Mouse (Mus musculus) megakaryocyte, adult 5-6 weeks (primary cell): ENCODE measurements around the gene Rabgap1l. TPM values are rescaled to one million over a fixed set of nuclear protein-coding genes. Genes with fewer than 3 reads are reported as not detected.

ENCODE experiments used
- ATAC-seq: 2 replicates; pipeline ENCODE4 v1.8.0; 2016; ENCODE audit warnings: mild to moderate bottlenecking, inconsistent platforms; ENCODE audit not compliant: poor library complexity, severe bottlenecking
- total RNA-seq, 2 experiments: library from RNA; stranded (forward) in 1 of 2; stranded (reverse) in 1 of 2; fragments of 153-499, 151-499 nt in 1 of 2; fragments of 221-1000, 200-1000 nt in 1 of 2; gene quantifications; 2 replicates each; pipeline versions ENCODE4 v1.2.3 to v1.2.4; 2015 to 2017

Gene Rabgap1l
- total RNA-seq, 2 experiments from 2014 or later = 60.8 to 99.5 TPM

DNA sequence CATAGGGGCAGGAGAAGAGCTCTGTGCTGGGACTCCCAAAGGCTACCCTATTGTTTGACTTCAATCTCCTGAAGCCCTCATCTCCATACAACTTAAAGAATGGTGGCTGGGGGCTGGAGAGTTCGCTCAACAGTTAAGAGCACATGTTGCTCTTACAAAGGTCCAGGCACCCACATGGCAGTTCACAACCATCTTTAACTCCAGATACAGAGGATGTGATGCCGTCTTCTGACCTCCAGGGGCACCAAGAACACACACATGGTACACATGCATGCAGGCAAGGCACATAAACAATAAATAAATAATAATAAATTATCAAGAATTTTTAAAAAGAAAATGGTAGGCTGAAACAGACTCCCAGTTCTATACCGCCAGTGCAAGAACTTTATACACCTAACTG lies 3.1 kb downstream of the Rabgap1l start:
- ATAC-seq = no peak

DNA sequence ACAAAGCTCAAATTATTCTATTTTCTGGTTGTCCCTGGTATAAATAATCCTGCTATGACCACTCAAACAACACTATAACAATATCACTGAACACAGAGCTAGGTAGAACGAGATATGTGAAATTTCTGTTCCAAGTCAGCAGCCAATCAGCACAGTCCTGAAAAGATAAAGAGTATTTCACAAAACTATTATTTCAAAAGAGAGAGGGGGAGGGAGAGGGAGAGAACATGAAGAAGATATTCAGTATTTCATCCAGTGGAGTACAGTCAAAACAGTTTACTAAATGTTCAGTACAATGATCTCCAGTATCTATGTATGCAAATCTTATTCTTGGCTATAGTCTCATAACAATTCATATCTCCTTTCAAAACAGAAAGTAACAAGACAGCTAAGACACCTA lies 5.1 kb downstream of the Rabgap1l start:
- no peak for ATAC-seq

DNA sequence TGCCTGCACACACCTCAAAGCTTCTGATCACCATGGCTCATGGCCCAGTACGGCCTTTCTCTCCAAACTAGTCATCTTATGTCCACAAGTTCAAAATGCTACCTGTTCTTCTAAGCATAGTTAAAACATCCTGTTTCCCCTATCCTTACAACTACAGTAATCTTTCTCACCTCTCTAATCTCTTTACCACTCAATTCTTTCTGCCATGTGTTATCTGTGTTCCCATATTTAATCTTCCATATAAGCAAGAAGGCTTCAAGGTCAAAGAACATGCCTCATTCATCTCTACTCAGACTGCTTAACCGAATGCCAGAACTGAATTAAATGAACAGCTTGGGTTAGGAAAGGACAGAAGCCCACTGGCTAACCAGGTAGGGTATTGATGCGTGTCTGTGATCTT lies 5.8 kb downstream of the Rabgap1l start:
- no peak for ATAC-seq

DNA sequence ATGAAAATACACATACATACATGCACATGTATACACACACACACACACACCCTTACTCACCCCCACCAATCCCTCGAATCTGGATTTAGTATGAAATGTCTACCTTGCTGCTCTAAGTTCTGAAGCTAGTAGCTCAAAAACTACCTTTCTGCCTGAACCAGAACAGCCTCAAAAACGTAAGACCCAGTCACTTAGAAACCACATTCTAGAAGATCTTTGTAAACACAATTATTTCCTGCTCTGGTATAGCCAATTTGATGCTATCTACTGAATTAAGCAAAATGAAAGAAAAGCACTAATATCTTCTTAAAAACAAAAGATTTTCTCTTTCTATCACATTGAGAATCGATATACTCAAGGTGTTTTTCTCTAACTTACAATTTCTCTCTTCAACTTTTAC lies 6.4 kb downstream of the Rabgap1l start:
- ATAC-seq = no peak

DNA sequence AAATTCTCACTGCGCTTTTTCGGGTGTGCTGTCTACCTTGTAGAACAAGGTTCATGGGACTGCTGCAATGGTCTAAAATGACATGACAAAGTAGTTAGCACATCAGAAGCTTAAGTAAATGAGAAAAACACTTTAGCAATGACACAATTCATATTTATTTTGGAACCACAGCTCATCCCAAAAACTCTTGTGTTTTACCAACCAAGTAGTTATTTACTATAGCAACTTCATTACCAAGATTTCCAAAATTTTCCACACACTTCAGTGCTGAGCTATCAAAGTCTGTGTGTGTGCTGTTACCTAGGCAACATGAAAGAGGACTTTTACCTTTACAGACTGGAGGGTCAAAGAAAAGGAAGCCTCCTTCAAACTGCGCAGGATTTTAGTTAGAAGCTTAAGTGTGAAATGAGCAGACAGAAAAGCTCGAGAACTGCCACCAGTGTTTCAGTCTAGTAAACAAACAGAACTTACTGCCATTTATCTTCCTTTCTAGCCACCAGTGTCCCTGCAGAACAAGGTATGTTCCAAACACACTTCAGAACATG lies 7.3 kb downstream of the Rabgap1l start:
- ATAC-seq = no peak

DNA sequence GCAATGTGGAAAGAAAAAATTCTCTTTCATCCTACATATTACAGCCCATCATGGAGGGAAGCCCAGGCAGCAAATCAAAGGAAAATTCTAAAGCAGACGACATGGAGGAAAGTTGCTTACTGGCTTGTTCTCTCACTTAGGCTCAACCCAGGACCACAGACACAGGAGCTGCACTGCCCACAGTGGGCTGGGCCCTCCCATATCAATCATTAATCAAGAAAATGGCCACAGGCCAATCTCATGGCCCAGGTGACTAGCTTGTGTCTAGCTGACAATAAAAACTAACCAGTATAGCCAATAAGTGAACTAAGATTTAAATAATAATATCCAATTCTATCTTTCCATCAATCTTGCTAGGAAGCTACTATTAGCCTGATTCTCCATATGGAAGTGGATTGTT lies 8.9 kb downstream of the Rabgap1l start:
- ATAC-seq = no peak

DNA sequence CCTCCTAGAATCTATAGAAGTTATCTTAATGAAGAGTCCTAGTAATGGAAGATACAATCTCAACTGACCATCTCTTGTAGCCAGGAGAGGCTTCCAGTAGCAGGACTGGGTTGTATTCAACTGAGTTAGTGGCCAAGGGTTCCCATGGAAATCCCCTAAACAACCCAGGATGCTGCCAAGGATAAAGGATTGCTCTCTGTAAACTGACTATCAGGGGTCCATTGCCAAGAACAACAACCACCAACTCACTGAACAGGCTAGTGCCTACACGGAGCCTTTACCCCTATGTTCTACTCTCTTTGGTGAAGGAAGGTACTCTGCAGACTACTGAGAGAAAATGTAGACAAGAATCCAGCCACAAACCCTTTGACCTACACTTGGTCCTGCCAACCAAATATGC lies 18.8 kb downstream of the Rabgap1l start:
- ATAC-seq = no peak

DNA sequence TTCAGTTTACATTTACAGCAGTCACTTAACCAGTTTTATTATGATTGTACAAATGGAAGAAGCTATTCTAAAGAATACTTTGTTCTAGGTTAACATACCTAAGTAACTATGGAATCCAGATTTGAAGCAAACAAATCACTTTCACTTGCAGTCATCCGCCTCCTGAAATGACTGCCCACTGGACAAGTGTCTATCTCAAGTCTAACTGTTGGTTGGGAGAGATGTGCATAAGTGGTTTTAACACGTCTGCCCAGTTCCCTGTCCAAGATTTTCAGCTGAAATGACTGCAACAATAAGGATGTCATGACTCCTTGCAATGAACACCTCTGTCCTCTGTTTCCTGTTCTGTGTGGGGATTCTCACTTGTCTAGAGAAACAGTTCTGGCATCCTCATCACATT lies 27.4 kb downstream of the Rabgap1l start:
- no peak for ATAC-seq

DNA sequence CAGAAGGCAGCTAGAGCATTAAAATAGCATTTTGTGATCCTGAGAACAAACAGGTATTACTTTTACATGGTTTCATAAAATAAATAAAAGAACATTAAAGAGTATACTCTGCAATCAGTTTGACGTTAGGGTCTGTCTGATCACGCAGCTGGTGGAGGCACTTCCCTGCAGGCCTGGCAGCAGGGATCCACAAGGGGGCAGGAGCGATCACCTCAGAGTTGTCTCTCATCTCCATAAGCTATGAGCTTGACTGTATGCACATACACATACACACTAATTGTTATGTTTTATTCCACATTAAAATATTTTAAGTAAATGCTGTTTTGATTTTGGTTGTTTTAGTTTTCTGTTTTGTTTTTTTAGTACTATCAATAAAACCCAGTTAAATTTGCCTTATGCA lies 34.8 kb downstream of the Rabgap1l start:
- peak; percentile 99 for ATAC-seq

DNA sequence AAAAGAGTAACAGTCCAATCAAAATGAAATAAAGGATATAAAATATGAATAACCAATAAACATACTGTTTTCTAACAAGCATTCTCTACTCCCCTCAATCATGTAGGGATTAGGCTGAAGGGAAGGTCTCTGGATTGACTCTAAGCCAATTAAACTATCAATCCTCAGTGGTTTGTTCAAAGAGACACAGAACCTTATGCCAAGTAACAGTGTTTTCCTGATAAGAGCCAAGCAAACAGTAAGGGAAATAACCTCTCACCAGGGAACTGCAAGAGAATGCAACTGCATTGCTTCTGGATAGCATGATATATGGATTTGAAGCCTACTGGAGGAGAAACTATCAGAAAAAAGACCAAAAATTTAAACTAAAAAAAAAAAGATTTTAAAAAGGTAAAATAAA lies 37.7 kb downstream of the Rabgap1l start:
- no peak for ATAC-seq

DNA sequence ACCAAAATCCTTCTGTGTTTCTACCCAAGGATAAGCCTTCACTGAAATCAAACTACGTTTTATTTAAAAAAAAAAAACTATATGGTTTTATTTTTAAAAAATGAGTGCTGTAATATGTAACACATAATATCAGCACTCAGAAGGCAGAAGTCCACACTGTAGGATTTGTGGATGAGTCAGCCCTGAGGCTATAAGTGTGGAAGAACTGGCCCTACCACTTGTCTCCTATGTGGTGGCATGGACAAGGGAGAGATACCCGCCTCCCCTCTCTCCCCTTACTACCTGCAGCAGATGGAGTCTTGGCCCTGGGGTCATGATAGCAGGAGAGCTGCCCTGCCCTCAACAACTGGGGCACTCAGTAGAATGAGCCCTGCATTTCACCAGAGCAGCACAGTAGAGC lies 42.4 kb downstream of the Rabgap1l start:
- ATAC-seq = no peak

DNA sequence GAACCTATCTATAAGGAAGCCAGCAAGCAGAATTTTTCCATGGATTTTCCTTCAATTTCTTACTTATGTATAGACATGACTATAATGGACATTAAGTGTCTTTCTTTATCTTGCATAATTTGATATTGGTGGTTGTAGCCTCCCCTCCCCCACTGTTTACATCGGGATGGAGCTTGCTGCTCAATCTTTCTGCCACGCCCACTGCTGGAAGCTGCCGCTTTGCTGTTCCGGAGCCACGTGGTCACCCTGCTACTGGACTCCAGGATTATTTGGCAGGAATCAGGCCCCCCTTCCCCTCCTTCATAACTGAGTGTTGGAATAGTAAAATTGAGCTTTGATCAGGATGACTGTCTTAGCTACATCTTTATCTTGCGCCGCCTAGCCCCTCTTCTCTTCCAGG lies 46.2 kb downstream of the Rabgap1l start:
- no peak for ATAC-seq

DNA sequence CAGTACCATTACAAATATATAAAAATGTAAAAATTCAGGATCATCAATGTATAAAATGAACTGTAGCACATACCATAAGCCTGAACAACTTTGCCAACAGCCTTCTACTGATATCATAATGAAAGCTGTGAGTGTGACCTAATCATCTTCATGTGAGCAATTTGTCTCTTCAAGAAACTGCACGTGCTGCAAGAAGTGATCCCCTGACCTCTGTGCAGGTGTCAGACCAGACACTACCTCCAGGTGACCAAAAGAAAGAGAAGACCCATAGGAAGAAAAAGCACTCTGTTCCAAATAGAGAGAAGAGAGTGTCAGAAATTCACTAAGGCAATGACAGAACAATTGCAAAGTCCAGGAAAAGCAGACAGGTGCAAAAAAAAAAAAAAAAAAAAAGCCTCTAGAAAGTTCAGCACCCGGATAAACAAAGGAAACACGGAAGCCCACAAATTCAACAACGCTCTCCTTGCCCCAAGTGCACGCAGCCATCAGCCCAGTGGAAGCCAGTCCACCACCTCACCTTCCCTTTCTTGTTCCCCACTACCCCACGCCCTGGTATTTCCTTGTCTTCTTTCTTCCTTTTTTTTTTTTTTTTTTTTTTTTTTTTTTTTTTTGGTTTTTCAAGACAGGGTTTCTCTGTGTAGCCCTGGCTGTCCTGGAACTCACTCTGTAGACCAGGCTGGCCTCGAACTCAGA lies 47.6 kb downstream of the Rabgap1l start:
- ATAC-seq = peak; percentile 54; the same call in 1 of the 2 replicates

DNA sequence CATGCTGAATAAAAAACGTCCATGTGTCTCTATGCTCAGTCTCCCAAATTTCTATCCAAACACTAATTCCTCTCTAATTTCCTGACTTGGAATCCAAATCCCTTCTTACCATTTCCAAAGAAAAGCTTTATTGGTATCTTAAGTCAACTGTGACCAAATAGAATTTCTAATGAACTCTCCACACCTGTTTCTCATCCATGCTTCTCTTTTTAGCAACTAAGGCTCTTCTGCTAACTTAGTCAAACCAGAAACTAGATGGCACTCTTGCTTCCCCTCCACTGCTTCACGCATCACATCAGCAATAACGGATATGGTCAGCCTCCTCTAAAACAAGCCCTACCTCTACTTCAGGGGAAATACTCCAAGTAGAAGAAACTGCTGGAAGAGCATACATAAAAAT lies 49.0 kb downstream of the Rabgap1l start:
- no peak; the same call in 1 of the 2 replicates for ATAC-seq

DNA sequence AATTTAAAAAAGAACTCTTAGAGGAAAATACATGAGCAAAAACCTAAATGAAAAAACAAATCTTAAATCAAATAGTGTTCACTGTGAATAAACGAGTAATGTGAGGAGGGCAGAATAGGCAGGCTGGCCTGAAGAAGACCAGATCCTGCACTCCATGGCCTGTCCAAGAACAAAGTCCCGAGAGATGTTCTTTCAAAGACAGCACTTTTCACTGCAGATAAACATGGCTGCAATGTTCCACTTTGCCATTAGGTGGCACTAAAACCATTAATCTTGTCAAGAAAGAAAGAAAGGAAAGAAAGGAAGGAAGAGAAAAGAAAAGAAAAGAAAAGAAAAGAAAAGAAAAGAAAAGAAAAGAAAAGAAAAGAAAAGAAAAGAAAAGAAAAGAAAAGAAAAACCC lies 49.8 kb downstream of the Rabgap1l start:
- ATAC-seq = peak; percentile 71

DNA sequence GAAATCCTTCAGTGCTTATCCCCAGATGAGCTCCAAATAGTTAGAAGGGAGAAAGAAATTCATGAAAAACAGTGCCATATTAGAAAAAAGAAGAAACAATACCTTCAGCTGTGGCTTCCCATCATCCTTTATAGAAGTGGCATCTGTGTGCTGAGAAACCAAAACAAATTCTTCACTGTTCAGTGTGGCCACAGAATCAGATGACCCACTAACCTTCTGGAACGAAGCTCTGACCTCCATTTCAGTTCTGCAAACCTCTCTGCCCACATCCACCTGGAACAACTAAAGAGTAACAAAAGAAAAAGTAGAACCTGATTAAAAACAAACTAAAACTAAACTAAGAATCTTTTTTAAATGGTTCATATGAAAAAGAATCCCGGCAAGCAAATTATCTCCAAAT lies 52.4 kb downstream of the Rabgap1l start:
- ATAC-seq = no peak

DNA sequence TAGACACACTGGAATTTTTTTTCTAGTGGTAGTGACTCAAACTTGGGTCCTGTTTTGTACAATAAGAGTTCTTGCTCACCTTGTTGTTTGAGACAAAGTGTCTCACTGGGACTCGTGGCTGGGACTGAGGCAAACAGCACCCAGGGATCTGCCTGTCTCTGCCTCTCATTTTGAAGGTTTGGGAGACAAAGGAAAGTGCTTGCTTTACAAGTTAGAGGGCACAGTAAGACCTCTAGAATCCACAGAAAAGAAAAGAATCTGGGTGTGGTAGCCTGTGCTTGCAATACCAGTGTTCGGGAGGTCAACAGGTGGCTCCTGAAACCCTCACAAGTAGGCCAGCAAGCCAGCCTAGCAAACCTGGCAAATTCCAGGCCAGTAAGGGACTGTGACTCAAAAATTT lies 58.3 kb downstream of the Rabgap1l start:
- ATAC-seq = no peak

DNA sequence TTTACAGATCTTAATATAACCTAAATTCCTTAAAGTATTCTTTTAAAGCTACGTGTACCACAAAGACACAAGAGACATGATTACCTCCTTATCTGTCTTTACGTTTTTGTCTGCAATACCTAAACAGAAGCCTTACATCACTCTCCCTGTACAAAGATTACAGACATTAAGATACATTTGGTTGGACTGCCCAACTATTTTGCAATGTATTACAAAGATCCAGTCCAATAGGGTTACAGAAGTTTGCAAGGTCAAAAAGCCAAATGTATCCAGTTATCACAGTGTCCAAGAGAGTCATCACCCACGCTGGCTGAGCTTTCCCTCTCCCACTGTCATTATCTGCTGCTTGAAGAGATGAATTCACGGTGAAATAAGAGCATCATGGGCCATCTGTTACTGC lies 63.1 kb downstream of the Rabgap1l start:
- ATAC-seq = no peak

DNA sequence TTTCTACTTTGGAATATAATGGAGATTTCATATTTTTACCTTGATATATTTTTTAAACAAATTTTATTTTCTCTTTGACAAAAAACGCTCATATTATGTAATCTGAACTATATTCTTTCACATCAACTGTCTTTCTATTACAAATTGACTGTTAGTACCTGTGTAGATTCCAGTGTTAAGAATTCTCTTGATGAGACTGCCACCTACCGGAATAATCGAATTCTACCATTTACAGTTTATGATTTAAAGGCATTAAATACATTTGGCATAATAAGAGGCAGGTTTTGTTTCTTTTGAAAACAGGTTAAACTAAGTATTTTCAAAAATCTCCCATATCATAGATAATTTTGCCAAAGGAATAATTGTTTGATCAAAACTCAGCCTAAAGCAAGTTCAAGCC lies 75.3 kb downstream of the Rabgap1l start:
- ATAC-seq = no peak

DNA sequence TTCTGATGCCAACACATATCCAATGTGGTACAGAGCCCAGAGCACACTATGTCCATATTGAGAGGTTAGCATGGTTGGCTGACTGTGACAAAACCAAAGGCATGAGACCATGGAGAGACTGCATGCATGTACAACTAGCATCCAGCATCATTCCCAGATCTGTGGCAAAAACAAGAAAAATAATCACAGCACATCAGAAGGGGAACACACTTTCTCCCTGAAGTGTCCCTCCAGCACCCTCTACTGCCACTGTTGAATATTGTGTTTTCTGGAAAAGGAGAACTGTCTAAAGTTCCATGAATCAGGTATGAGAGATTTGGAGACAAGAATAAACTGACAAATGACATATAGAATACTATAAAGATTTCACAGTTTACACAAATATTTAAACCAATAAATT lies 78.3 kb downstream of the Rabgap1l start:
- ATAC-seq = no peak

DNA sequence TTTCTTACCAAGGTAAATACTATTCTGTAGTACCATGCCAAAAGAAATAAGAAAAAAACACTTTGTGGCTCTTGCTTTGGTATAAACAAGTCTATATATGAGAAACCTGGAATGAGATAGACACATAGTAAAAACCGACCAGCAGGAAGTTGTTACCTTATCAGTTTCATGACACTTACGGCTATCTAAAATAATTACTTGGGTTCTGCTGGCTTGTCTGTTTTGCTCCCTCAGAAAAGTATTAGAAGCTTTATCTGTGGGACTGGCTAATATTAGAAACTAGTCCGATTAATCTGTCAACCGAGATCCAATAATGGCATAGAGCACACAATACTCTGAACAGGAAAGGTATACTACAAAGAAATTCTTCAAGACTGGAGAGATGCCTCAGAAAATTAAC lies 79.1 kb downstream of the Rabgap1l start:
- ATAC-seq = no peak

DNA sequence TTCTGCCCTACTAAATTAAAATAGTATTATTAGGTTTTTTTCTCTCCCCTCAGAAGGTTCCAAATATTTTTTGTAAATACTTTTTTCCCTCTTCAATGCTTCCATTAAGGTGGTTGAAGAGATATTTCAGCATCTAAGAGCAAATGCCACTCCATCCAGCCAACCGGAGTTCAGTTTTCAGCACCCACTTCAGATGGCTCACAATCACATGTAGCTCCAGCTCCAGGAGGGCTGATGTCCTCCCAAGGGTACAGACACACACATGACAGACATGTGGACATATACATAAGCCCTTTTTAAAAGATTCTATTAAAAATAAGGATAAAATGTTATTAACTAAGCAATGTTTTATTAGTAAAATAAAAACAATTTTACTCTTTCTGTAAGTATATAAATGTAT lies 79.6 kb downstream of the Rabgap1l start:
- no peak for ATAC-seq

DNA sequence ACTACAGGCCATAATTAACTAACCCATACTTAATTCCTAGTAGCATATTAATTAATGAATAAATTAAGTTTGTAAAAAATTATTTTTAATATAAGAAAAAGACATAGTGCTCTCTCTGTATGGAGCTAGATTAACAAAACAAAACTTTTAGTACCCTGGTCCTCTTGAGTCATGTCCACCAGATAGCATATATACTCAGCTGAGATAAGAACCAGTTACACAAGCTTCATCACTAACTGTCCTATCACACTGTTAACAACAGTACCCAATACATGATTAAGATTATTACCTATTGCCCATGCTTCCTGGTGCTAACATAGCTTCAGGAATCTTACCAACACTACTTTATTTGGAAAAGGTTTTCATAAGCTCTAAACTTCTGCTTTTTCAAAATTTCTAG lies 82.5 kb downstream of the Rabgap1l start:
- no peak for ATAC-seq
